Mouse (Mus musculus) G1E (cell line): Measurements from ENCODE around the gene Kif21a.

Experiments used
- CTCF ChIP-seq: IDR thresholded peaks from 2 replicates; pipeline ENCODE4 v1.5.1; 2012; ENCODE audit warnings: low read depth, low read length, inconsistent platforms, mixed read lengths
- GATA2 ChIP-seq: IDR thresholded peaks from 2 replicates; pipeline ENCODE4 v1.6.1; 2012; ENCODE audit warnings: low read depth, low read length, inconsistent platforms, borderline replicate concordance
- POLR2AphosphoS5 ChIP-seq: IDR thresholded peaks from 2 replicates; pipeline ENCODE4 v1.6.1; 2012; ENCODE audit warnings: low read depth, low read length, inconsistent platforms; ENCODE audit not compliant: insufficient replicate concordance

DNA sequence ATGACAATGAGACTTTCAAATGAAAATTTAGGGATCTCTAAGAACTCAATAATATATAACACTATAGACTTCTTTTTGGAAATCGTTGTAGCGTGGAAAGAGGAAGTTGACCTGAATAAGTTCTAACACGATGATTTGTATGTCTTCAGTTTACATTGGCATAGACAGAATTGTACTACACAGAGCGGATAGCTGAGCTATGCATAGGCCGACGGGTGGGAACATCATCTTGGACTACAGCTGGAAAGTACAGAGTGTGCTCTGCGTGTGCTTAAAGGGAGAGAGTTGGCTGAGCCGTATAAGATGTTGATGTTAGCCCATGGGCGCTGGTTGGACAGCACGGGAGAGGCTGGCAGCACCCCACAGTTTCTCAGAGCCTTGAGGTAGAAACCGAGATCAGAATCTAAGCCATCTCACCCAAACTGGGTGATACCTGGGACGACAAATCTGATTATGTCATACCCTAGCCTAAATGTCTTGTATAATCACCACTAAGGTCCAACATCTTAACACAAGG, 14.6 kb upstream of the Kif21a start:
- TF ChIP-seq GATA2 (no peak), CTCF (no peak), POLR2AphosphoS5 (no peak)
